Mouse (Mus musculus): ENCODE measurements around the gene Nhsl1.

- TF ChIP-seq CTCF (IDR thresholded peaks at IDR 0.05; ENCODE audit: borderline replicate concordance, insufficient read depth, low read depth, low read length) (no peak), POLR2A (IDR thresholded peaks at IDR 0.05; ENCODE audit: borderline replicate concordance, insufficient read depth, low read length) (no peak)
Measured at GRCm38 (mm10) chr10:18366697-18367096, 47.9 kb downstream of the Nhsl1 start.

Data from cerebellum, adult 2 months (tissue).